Mouse (Mus musculus) gonadal fat pad, adult 2 months (tissue): ENCODE data around the gene Edn3. TPM values are rescaled to one million over a fixed set of nuclear protein-coding genes. Genes with fewer than 3 reads are reported as not detected.

ENCODE experiments used
- DNase-seq: peaks from one replicate; pipeline ENCODE4 v3.0.0-alpha.2; 2012; ENCODE audit warnings: low read depth
- polyA plus RNA-seq: library from polyadenylated mRNA; depleted of rRNA; stranded (reverse); fragments of >200 nt; gene quantifications from 2 replicates; pipeline ENCODE4 v1.2.3, GENCODE M21; 2012; rRNA removed

Gene Edn3
- polyA plus RNA-seq, 1 experiment = 7.4 TPM

DNA sequence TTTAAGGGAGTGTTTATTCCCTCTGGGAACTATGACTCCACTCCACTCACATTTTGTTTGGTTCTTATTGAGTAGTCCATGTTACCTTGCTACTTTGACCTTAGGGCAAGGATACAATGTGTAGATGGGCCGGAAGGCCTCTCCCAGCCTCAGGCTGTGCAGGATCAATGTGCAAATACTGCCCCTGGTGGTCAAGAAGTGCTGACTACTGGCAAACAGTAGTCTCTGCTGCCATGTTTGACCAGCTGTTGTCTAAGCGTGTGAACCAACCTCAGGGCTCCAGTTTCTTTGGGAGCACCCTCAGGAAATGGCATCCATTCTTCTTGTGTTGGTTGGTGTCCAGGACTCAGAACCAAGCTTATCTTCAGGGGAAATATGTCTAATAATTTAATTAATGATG, 36.6 kb downstream of the Edn3 start:
- DNase-seq = no peak

DNA sequence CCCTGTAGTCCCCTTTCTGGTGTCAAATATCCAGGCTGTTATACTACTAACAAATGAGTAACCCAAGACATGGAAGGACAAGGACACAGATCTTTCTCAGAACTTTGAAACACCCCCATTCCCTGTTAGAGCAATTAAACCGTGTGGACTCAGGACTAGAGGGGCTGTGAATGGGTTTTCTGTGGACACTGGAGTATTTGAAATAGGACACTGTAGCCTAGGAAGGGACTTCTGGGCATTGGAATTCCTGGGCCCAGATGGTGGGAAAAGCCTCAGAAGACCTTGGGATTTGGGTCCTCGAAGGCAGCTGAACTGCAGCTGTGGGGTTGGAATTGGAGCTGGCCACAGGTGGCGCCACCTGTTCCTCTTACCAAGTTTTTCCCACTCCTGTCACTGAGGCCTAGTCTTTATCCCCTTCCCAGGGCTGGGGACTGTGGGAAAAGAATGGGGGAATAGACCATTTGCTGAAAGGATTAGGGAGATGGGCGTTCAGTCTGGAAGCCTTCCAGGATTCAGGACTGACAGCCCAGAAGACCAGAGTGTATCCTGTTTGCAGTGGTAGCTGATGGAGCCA, 37.2 kb downstream of the Edn3 start:
- DNase-seq = no peak

DNA sequence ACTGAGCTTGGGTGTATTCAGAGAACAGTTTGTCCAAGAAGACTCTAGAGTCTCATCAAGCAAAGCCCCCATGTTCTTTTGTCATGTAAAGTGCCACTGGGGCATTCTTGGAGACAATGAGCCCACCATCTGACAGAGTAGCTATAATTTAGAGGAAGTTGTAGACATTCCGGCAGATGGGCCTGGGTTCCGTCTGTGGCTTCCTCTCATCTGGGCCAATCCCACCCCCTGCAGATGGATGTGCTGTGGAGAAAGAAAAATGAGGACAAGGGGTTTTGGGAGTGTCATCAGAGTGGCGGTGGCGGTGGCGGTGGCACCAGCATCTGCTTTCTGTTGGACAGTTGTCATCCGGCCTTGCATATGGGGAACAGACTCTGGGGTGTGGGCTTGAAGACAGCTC, 42.0 kb downstream of the Edn3 start:
- no peak for DNase-seq

DNA sequence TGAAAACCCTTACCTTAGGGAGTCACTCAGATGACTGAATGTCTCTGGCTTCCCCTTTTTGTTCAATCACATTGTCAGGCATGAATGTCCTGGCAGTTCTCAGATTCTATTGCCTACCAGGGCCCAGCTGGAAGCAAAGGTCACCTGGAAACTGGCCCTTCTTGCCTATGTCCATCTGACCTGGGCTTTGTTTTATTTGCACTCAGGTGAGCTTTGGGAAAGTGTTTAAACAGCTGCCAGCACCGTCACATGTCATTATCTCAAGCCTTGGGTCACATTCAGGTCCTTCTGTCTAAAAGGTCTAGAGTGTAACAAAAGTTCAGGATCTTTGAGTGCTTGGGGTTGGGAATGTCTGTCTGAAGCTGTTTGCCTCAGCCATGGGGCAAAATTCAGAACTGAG, 43.2 kb downstream of the Edn3 start:
- DNase-seq = no peak

DNA sequence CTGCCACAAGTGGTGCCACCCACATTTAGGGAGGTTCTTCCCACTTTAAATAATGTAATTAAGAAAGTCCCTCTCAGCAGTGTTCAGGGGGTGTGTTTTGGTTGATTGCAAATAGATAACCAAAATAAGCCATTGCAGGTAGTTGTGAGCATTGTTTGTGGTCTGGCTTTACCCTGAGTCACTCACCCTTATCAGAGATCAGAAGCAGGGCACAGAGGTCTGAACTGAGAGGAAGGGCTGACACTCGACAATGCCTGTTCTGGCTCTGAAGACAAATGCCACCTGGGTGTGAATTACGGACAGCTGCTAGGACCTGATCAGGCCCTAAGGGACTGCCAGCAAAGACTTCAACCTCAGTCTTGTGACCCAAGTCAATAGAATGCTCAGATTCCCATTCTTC, 47.5 kb downstream of the Edn3 start:
- no peak for DNase-seq

DNA sequence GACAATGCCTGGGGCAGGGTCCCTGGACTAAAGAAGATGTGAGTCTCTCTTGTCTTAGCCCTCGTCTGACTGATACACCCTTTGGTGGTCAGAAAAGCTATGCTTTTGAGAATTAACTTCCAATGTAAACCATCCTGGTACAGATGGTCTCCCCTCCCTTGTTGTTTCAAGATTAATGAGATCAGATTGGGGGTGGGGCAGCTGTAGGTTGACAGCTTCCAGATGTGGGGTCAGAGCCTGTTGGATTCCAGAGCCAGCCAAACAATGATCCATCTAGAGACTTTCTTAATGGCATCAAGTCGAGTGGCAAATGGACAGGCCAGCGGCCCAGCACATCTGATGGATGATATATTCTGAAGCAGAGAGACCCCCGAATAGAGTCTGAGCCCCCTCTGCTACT, 48.9 kb downstream of the Edn3 start:
- no peak for DNase-seq

DNA sequence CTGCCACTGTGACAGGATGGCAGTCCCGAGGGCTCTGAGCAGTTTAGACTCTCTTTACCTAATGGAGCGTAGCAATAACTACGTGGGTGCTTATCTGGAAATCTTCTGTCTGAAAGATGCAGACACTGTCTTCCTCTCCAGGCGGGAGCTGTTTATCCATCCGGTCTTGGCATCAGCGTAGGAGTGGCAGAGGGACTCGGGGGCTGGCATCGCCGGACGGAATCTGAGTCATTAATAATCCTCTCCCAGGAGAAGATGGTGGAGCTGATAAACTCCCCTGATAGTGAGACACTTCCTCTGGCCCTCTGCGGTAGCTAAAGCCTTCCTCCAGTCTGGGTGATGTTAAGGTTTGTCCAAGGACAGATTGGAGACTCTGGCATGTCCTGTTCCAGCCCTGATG, 52.9 kb downstream of the Edn3 start:
- no peak for DNase-seq

DNA sequence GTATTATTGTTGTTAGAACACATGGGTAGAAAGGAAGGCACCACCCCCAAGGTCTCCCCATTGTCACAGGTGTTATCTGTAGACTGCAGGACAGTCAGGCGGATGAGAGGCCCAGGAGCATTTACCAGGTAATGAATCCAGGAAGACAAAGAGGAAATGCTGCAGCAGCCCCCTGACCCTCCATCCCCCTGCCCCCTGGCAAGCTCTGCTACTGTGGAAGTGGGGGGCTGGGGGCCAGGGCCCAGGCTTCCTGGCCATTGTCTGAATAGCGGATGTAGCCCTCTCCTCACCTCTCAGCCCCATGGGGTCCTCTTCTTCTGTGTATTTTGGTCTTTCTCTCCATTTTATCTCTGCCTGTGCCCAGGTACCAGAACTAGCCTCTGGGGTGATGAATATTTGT, 55.7 kb downstream of the Edn3 start:
- DNase-seq = no peak

DNA sequence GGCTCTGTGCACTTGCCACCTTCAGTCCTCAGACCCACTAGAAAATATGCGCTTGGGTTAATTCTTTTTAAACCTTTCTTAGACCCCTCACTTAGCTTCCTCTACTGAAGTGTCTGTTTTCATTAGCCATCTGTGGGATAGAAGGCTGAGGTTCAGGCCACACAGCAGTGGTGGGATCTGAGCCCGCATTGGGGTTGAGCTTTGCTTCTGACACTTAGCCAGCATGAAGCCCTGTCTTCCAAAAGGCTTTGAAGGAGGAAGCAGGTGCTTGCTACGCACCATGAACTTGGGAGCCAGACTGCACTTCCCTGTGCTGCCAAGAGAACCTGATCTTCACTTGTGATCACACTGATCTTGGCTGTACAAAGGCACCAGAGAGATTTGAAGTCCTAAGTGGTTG, 59.9 kb downstream of the Edn3 start:
- DNase-seq = no peak

DNA sequence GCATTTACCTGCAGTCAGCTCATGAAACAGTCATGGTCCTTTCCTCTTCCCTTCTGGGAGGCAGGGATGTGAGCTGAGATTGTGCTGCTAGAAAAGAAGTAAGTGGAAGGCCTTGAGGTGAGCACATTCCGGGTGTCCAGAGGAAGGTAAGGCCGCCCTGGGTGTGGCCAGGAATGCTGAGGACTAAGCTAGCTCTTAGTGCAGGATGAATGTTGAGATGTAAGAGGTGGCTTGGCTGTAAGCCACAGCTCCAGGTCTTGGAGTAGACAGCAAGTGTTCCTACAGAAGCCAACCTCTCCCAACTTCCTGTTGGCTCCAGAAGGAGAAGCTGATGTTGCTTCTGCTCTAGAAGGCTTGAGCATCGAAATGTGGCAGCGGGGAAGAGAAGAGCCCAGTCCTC, 67.4 kb downstream of the Edn3 start:
- DNase-seq = no peak

DNA sequence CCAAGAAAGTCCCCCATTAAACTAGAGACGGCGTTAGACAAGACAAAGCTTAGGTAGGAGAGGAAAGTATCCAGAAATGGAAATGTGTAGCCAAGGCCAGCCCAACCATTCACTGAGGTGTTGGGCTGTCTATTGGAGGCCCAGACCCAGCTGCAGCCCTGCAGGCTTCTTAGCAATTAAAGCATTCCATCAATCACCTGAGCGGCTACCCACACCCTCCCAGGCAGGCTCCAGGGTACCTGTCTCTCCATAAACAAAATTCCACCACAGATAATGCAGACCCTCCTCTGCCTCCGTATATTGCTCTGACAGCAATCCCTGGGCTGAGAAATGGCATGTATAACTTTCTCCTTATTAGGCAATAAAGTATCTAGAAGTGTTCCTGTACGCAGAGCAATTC, 73.2 kb downstream of the Edn3 start:
- no peak for DNase-seq

Other genes starting within 250 kb of the Edn3 start
- gene Zfp831, start 117.1 kb upstream of the Edn3 start, polyA plus RNA-seq = 0.04 and 0.08 TPM in 2 replicates
- gene Gm14444, start 249.6 kb downstream of the Edn3 start, polyA plus RNA-seq = not detected in 2 replicates